Mouse (Mus musculus) common myeloid progenitor, adult 5-6 weeks (primary cell): Measurements from ENCODE around the gene Rnf227. TPM values are rescaled to one million over a fixed set of nuclear protein-coding genes. Genes with fewer than 3 reads are reported as not detected.

Source experiments
- total RNA-seq: library from RNA; stranded (forward); fragments of 200-1000, 187-1606 nt; gene quantifications from 2 replicates; pipeline ENCODE4 v1.2.3, GENCODE M21; 2017

Rnf227 gene
- total RNA-seq, 1 experiment from 2014 or later, result 9.0 TPM

Other genes with a start within 250 kb of the Rnf227 start
- gene Per1, start 245.2 kb upstream of the Rnf227 start, total RNA-seq, result 9.3 and 16.9 TPM in 2 replicates
- gene Hes7, start 220.1 kb upstream of the Rnf227 start, total RNA-seq, result not detected in 2 replicates
- gene 9130213A22Rik, start 217.9 kb upstream of the Rnf227 start, total RNA-seq, result not detected in 2 replicates
- 6.9 TPM in 1 of 2 replicates, not detected in the other for gene Aloxe3, start 214.6 kb upstream of the Rnf227 start, total RNA-seq
- gene Alox12b, start 183.5 kb upstream of the Rnf227 start, total RNA-seq, result not detected in 2 replicates
- gene Alox8, start 142.6 kb upstream of the Rnf227 start, total RNA-seq, result not detected in 2 replicates
- 0.14 TPM in 1 of 2 replicates, not detected in the other for gene Gucy2e, start 103.4 kb upstream of the Rnf227 start, total RNA-seq
- gene Cntrob, start 16.7 kb upstream of the Rnf227 start, total RNA-seq, result 20.3 and 26.5 TPM in 2 replicates
- gene Trappc1, start 16.5 kb upstream of the Rnf227 start, total RNA-seq, result 75.4 and 87.8 TPM in 2 replicates
- 0.05 TPM in 1 of 2 replicates, not detected in the other for gene Kcnab3, start 14.2 kb upstream of the Rnf227 start, total RNA-seq
- 64.5 and 68.0 TPM in 2 replicates for gene Chd3, start 28.9 kb downstream of the Rnf227 start, total RNA-seq
- 181 and 216 TPM in 2 replicates for gene Naa38, start 55.0 kb downstream of the Rnf227 start, total RNA-seq
- 35.5 and 37.6 TPM in 2 replicates for gene Cyb5d1, start 55.2 kb downstream of the Rnf227 start, total RNA-seq
- gene Tmem88, start 57.8 kb downstream of the Rnf227 start, total RNA-seq, result 0.46 TPM in 1 of 2 replicates, not detected in the other
- 3.5 and 6.6 TPM in 2 replicates for gene Kdm6b, start 73.2 kb downstream of the Rnf227 start, total RNA-seq
- 0.68 TPM in 1 of 2 replicates, not detected in the other for gene Dnah2, start 208.6 kb downstream of the Rnf227 start, total RNA-seq
- gene Efnb3, start 219.7 kb downstream of the Rnf227 start, total RNA-seq, result 0.55 TPM in 1 of 2 replicates, not detected in the other
- 5.0 and 8.0 TPM in 2 replicates for gene Wrap53, start 239.8 kb downstream of the Rnf227 start, total RNA-seq
- 78.8 and 104 TPM in 2 replicates for gene Trp53, start 239.9 kb downstream of the Rnf227 start, total RNA-seq